Mouse (Mus musculus) megakaryocyte-erythroid progenitor cell, adult 5-6 weeks (primary cell): ENCODE results near the gene Traip. TPM values are rescaled to one million over a fixed set of nuclear protein-coding genes. Genes with fewer than 3 reads are reported as not detected.
"Not testable (repeated sequence)": the region's sequence is repeated elsewhere in the genome, so short reads cannot be mapped to it uniquely, and the experiment has no call there.

Experiments
- ATAC-seq: replicated peaks from 2 replicates; pipeline ENCODE4 v1.8.0; 2016; ENCODE audit warnings: mild to moderate bottlenecking, inconsistent platforms; ENCODE audit not compliant: severe bottlenecking, poor library complexity, low FRiP score, low TSS enrichment
- total RNA-seq, 2 experiments: library from RNA; stranded (forward) in 1 of 2; stranded (reverse) in 1 of 2; fragments of 200-1000, 215-1000 nt in 1 of 2; fragments of >200 nt in 1 of 2; fragmentation: Nextera tagmentation in 1 of 2; gene quantifications; 2 replicates each; pipeline ENCODE4 v1.2.3; 2014 to 2017

The Traip gene
- total RNA-seq, 2 experiments from 2014 or later: 17.2 to 22.4 TPM

- no peak for ATAC-seq
These were observed 38.0 kb downstream of the Traip start for GRCm38 (mm10) chr9:107987950-107988349.

- ATAC-seq: no peak
These were observed 42.3 kb downstream of the Traip start, which contains the start of gene Cdhr4 for GRCm38 (mm10) chr9:107992197-107992596. TSS of gene Cdhr4 (plus strand) at chr9:107992497.

- no peak for ATAC-seq
These were observed 43.1 kb downstream of the Traip start for GRCm38 (mm10) chr9:107993013-107993412.

- ATAC-seq: no peak
These were observed 44.5 kb downstream of the Traip start for GRCm38 (mm10) chr9:107994464-107994863.

- ATAC-seq: no peak
These were observed 45.6 kb downstream of the Traip start for GRCm38 (mm10) chr9:107995513-107995912.

GRCm38 (mm10) chr9:107996049-107996448 lies 46.1 kb downstream of the Traip start, which contains the start of gene Gm20662:
TSS of gene Gm20662 (plus strand) at chr9:107996349.
- no peak for ATAC-seq

GRCm38 (mm10) chr9:108001922-108002770 lies 52.2 kb downstream of the Traip start, which contains the start of gene Ip6k1:
TSS of gene Ip6k1 (plus strand) at chr9:108002501.
- ATAC-seq: peak; percentile 99

GRCm38 (mm10) chr9:108002778-108003530 lies 53.0 kb downstream of the Traip start:
- peak; percentile 6; the same call in 1 of the 2 replicates for ATAC-seq

- no peak for ATAC-seq
These were observed 53.6 kb downstream of the Traip start for GRCm38 (mm10) chr9:108003531-108003890.

- ATAC-seq: no peak
These were observed 58.1 kb downstream of the Traip start for GRCm38 (mm10) chr9:108008041-108008440.

- 0 out of 2 replicates have a peak, but pooled peaks have one; percentile 43 for ATAC-seq
These were observed 60.4 kb downstream of the Traip start for GRCm38 (mm10) chr9:108010385-108010784.

GRCm38 (mm10) chr9:108013577-108013976 lies 63.6 kb downstream of the Traip start:
- ATAC-seq: not testable (repeated sequence)

GRCm38 (mm10) chr9:108017127-108017526 lies 67.2 kb downstream of the Traip start:
- ATAC-seq: no peak

GRCm38 (mm10) chr9:108020741-108021140 lies 70.8 kb downstream of the Traip start:
- no peak for ATAC-seq

Other genes starting within 250 kb of the Traip start
- 0.94 TPM in 1 of 2 replicates, not detected in the other for gene Sema3f, start 239.7 kb upstream of the Traip start, total RNA-seq (2014; fragmentation: Nextera tagmentation)
- not detected in 2 replicates for gene Sema3f, start 239.7 kb upstream of the Traip start, total RNA-seq (2017)
- 172 and 186 TPM in 2 replicates for gene Rbm5, start 179.1 kb upstream of the Traip start, total RNA-seq (2014; fragmentation: Nextera tagmentation)
- gene Rbm5, start 179.1 kb upstream of the Traip start, total RNA-seq (2017): 236 and 244 TPM in 2 replicates
- 123 and 150 TPM in 2 replicates for gene Rbm6, start 76.9 kb upstream of the Traip start, total RNA-seq (2014; fragmentation: Nextera tagmentation)
- gene Rbm6, start 76.9 kb upstream of the Traip start, total RNA-seq (2017): 164 and 174 TPM in 2 replicates
- gene Mon1a, start 62.0 kb upstream of the Traip start, total RNA-seq (2014; fragmentation: Nextera tagmentation): 3.7 and 7.2 TPM in 2 replicates
- 6.1 and 12.6 TPM in 2 replicates for gene Mon1a, start 62.0 kb upstream of the Traip start, total RNA-seq (2017)
- not detected in 2 replicates for gene Mst1r, start 43.3 kb upstream of the Traip start, total RNA-seq (2014; fragmentation: Nextera tagmentation)
- gene Mst1r, start 43.3 kb upstream of the Traip start, total RNA-seq (2017): not detected in 2 replicates
- not detected in 2 replicates for gene Actl11, start 21.7 kb upstream of the Traip start, total RNA-seq (2014; fragmentation: Nextera tagmentation)
- gene Actl11, start 21.7 kb upstream of the Traip start, total RNA-seq (2017): not detected in 2 replicates
- gene Camkv, start 14.5 kb upstream of the Traip start, total RNA-seq (2014; fragmentation: Nextera tagmentation): 0.22 TPM in 1 of 2 replicates, not detected in the other
- not detected in 2 replicates for gene Camkv, start 14.5 kb upstream of the Traip start, total RNA-seq (2017)
- 111 and 114 TPM in 2 replicates for gene Uba7, start 25.4 kb downstream of the Traip start, total RNA-seq (2014; fragmentation: Nextera tagmentation)
- 17.7 and 30.3 TPM in 2 replicates for gene Uba7, start 25.4 kb downstream of the Traip start, total RNA-seq (2017)
- not detected in 2 replicates for gene Gm20661, start 32.9 kb downstream of the Traip start, total RNA-seq (2014; fragmentation: Nextera tagmentation)
- 0.42 TPM in 1 of 2 replicates, not detected in the other for gene Gm20661, start 32.9 kb downstream of the Traip start, total RNA-seq (2017)
- 23.1 and 29.7 TPM in 2 replicates for gene Inka1, start 35.7 kb downstream of the Traip start, total RNA-seq (2014; fragmentation: Nextera tagmentation)
- gene Inka1, start 35.7 kb downstream of the Traip start, total RNA-seq (2017): 28.6 and 47.3 TPM in 2 replicates
- gene Cdhr4, start 42.4 kb downstream of the Traip start, total RNA-seq (2014; fragmentation: Nextera tagmentation): 0.37 TPM in 1 of 2 replicates, not detected in the other
- gene Cdhr4, start 42.4 kb downstream of the Traip start, total RNA-seq (2017): 0.88 TPM in 1 of 2 replicates, not detected in the other
- gene Gm20662, start 46.2 kb downstream of the Traip start, total RNA-seq (2014; fragmentation: Nextera tagmentation): not detected in 2 replicates
- gene Gm20662, start 46.2 kb downstream of the Traip start, total RNA-seq (2017): not detected in 2 replicates
- gene Ip6k1, start 52.4 kb downstream of the Traip start, total RNA-seq (2014; fragmentation: Nextera tagmentation): 30.6 and 36.6 TPM in 2 replicates
- 31.9 and 36.9 TPM in 2 replicates for gene Ip6k1, start 52.4 kb downstream of the Traip start, total RNA-seq (2017)
- gene Gmppb, start 99.1 kb downstream of the Traip start, total RNA-seq (2014; fragmentation: Nextera tagmentation): 7.8 and 15.0 TPM in 2 replicates
- 10.7 and 19.2 TPM in 2 replicates for gene Gmppb, start 99.1 kb downstream of the Traip start, total RNA-seq (2017)
- 0.92 TPM in 1 of 2 replicates, not detected in the other for gene Amigo3, start 103.0 kb downstream of the Traip start, total RNA-seq (2014; fragmentation: Nextera tagmentation)
- gene Amigo3, start 103.0 kb downstream of the Traip start, total RNA-seq (2017): 1.1 and 3.1 TPM in 2 replicates
- not detected in 2 replicates for gene Mst1, start 130.3 kb downstream of the Traip start, total RNA-seq (2014; fragmentation: Nextera tagmentation)
- 0.30 TPM in 1 of 2 replicates, not detected in the other for gene Mst1, start 130.3 kb downstream of the Traip start, total RNA-seq (2017)
- gene Rnf123, start 133.2 kb downstream of the Traip start, total RNA-seq (2014; fragmentation: Nextera tagmentation): 140 and 141 TPM in 2 replicates
- gene Rnf123, start 133.2 kb downstream of the Traip start, total RNA-seq (2017): 41.2 and 65.5 TPM in 2 replicates
- 162 and 202 TPM in 2 replicates for gene Apeh, start 144.5 kb downstream of the Traip start, total RNA-seq (2014; fragmentation: Nextera tagmentation)
- 119 and 214 TPM in 2 replicates for gene Apeh, start 144.5 kb downstream of the Traip start, total RNA-seq (2017)
- 5.5 and 7.4 TPM in 2 replicates for gene Bsn, start 240.2 kb downstream of the Traip start, total RNA-seq (2014; fragmentation: Nextera tagmentation)
- gene Bsn, start 240.2 kb downstream of the Traip start, total RNA-seq (2017): 2.3 and 2.9 TPM in 2 replicates